Mouse (Mus musculus) liver, adult 2 months (tissue): Measurements from ENCODE around the gene Trabd2b.

ENCODE experiments used
- CTCF ChIP-seq: fragments of 200-500 bp; IDR thresholded peaks from 2 replicates; pipeline ENCODE4 v1.5.1; 2011; ENCODE audit warnings: low read depth, low read length, control low read depth
- POLR2A ChIP-seq: fragments of 200-500 bp; IDR thresholded peaks from 2 replicates; pipeline ENCODE4 v1.6.1; 2011; ENCODE audit warnings: low read length, control low read depth; ENCODE audit not compliant: insufficient read depth; ENCODE audit errors: extremely low read depth

DNA sequence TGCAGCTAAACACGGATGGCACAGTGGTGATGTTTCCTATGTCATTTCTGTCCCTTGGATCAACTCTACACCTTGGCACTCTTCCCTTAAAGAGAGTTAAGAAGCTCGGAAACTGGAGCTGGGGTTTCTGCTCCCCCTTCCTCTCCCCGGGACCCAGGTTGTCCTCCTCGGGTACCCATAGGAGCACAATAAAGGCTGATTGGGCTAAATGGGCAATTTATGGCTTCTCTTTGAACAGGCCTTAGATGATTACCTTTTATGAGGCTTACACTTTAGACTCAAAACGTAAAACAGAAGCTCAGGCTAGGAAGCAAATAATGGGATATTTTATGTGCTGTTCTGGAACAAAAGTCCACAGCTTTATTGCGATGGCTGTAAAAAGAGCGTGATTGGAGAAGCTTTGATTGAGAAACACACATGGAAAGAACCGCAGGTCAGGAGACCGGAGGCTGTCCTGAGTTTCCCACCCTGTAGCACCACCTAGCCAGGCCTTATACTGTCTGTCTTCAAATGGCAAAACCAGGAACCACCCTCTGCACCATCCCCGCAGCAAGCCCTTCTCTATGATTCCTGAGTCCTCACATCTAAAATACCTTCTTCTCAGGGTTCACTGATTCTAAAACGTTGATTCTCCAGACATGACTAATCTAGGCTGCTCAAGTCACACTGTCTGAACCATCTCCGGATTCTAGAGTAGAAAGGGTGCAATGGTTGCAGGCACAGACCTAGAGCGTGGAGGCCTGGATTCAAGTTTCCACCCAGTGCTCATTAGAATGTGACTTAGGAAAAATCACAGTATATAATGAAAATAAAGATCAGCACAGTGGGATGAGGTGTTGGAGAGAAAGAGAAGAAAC lies 240.5 kb downstream of the Trabd2b start:
- TF ChIP-seq POLR2A (no peak), CTCF (no peak)
